Mouse (Mus musculus) gastrocnemius, postnatal 10 days (tissue): ENCODE data around the gene Phf24. TPM values are rescaled to one million over a fixed set of nuclear protein-coding genes. Genes with fewer than 3 reads are reported as not detected.

ENCODE experiments used
- total RNA-seq, 2 experiments: library from RNA; stranded (reverse); gene quantifications; 2 replicates each; pipeline ENCODE4 v1.2.3; 2021

Gene Phf24
- total RNA-seq, 2 experiments from 2014 or later: 0.78 to 1.3 TPM

Other genes with a start within 250 kb of the Phf24 start
- gene 4930578G10Rik, start 181.1 kb upstream of the Phf24 start, total RNA-seq: not detected
- not detected for gene Ccl19, start 160.1 kb upstream of the Phf24 start, total RNA-seq
- gene Ccl21a, start 142.7 kb upstream of the Phf24 start, total RNA-seq: 1 to 10 TPM; 7.7 to 8.6 TPM
- gene Fam205a1, start 62.8 kb upstream of the Phf24 start, total RNA-seq: not detected
- not detected for gene Gm12394, start 59.9 kb upstream of the Phf24 start, total RNA-seq
- under 1 TPM; 0.38 to 0.63 TPM for gene Fam205c, start 42.4 kb upstream of the Phf24 start, total RNA-seq
- gene Dnajb5, start 33.2 kb downstream of the Phf24 start, total RNA-seq: 100 to 1,000 TPM; 114 to 122 TPM
- gene 1700022I11Rik, start 52.9 kb downstream of the Phf24 start, total RNA-seq: not detected
- gene Vcp, start 83.8 kb downstream of the Phf24 start, total RNA-seq: 100 to 1,000 TPM; 270 to 274 TPM
- 1 to 10 TPM; 2.9 to 5.0 TPM for gene Fancg, start 93.8 kb downstream of the Phf24 start, total RNA-seq
- 1 to 10 TPM; 7.6 to 9.6 TPM for gene Pigo, start 109.2 kb downstream of the Phf24 start, total RNA-seq
- 10 to 100 TPM; 81.8 to 84.3 TPM for gene Stoml2, start 115.0 kb downstream of the Phf24 start, total RNA-seq
- 10 to 100 TPM; 19.3 to 23.7 TPM for gene Fam214b, start 129.6 kb downstream of the Phf24 start, total RNA-seq
- 1 to 10 TPM; 5.0 to 7.1 TPM for gene Unc13b, start 142.3 kb downstream of the Phf24 start, total RNA-seq